Mouse (Mus musculus) T-helper 1 cell (primary cell): ENCODE results near the gene Cmtm2a.
"Not testable (repeated sequence)": the region's sequence is repeated elsewhere in the genome, so short reads cannot be mapped to it uniquely, and the experiment has no call there.

ENCODE experiments used
- in situ Hi-C: fragments of 300-600 bp; cut with MboI, MseI; formaldehyde crosslinking; loops from one replicate; pipeline ENCODE4 v1.15.1; 2025; ENCODE audit warnings: high pct_unique_total_duplicates

The Cmtm2a gene

GRCm38 (mm10) chr8:104293081-104293480, at the start of gene Cmtm2a:
Gene Cmtm2a (minus strand): TSS chr8:104293181.
- in situ Hi-C loops: not testable (repeated sequence)

GRCm38 (mm10) chr8:104342426-104342825, 49.4 kb upstream of the Cmtm2a start:
- in situ Hi-C loops: loop anchor here (5.0 kb wide), 2 partner anchors 60 to 100 kb away; partner anchors contain the start of gene Dync1li2

GRCm38 (mm10) chr8:104341678-104342077, 48.7 kb upstream of the Cmtm2a start:
- in situ Hi-C loops: loop anchor here (5.0 kb wide), 2 partner anchors 61 to 101 kb away; partner anchors contain the start of gene Dync1li2

- in situ Hi-C loops: loop anchor here (5.0 kb wide), 2 partner anchors 61 to 101 kb away; partner anchors contain the start of gene Dync1li2
These were observed 48.2 kb upstream of the Cmtm2a start for GRCm38 (mm10) chr8:104341106-104341561.

- in situ Hi-C loops: loop anchor here (5.0 kb wide), 2 partner anchors 62 to 102 kb away; partner anchors contain the start of gene Dync1li2
These were observed 47.5 kb upstream of the Cmtm2a start for GRCm38 (mm10) chr8:104340233-104341105.

- in situ Hi-C loops: loop anchor here (5.0 kb wide), 2 partner anchors 62 to 102 kb away; partner anchors contain the start of gene Dync1li2
These were observed 46.9 kb upstream of the Cmtm2a start for GRCm38 (mm10) chr8:104339983-104340232.

- in situ Hi-C loops: no loop called here
These were observed 46.4 kb upstream of the Cmtm2a start, which contains the start of gene Cmtm3 for GRCm38 (mm10) chr8:104339229-104339982. Gene Cmtm3 (plus strand): TSS chr8:104339410.

GRCm38 (mm10) chr8:104337890-104338289, 44.9 kb upstream of the Cmtm2a start:
- in situ Hi-C loops: no loop called here

- in situ Hi-C loops: no loop called here
These were observed 43.8 kb upstream of the Cmtm2a start for GRCm38 (mm10) chr8:104336806-104337205.

- in situ Hi-C loops: no loop called here
These were observed 41.2 kb upstream of the Cmtm2a start for GRCm38 (mm10) chr8:104334196-104334595.

GRCm38 (mm10) chr8:104333786-104334185, 40.8 kb upstream of the Cmtm2a start:
- in situ Hi-C loops: no loop called here

- in situ Hi-C loops: no loop called here
These were observed 40.0 kb upstream of the Cmtm2a start for GRCm38 (mm10) chr8:104332665-104333631.

GRCm38 (mm10) chr8:104321930-104322329, 28.9 kb upstream of the Cmtm2a start, which contains the start of gene Cmtm2b:
Gene Cmtm2b (plus strand): TSS chr8:104322230.
- in situ Hi-C loops: not testable (repeated sequence)

GRCm38 (mm10) chr8:104321267-104321666, 28.3 kb upstream of the Cmtm2a start, which contains the start of gene Gm11020:
Gene Gm11020 (plus strand): TSS chr8:104321567.
- in situ Hi-C loops: not testable (repeated sequence)

- in situ Hi-C loops: no loop called here
These were observed 20.3 kb upstream of the Cmtm2a start for GRCm38 (mm10) chr8:104313311-104313710.

- in situ Hi-C loops: not testable (repeated sequence)
These were observed 19.0 kb upstream of the Cmtm2a start for GRCm38 (mm10) chr8:104312023-104312422.

GRCm38 (mm10) chr8:104309441-104310155, 16.6 kb upstream of the Cmtm2a start, which contains the start of the genes Gm45711 and Cmtm1:
Gene Gm45711 (minus strand): TSS chr8:104310081.
Gene Cmtm1 (minus strand): TSS chr8:104310145.
- in situ Hi-C loops: loop anchor here (5.0 kb wide), 1 partner anchor 42 kb away; no protein-coding TSS in a partner anchor

- in situ Hi-C loops: loop anchor here (5.0 kb wide), 1 partner anchor 41 kb away; no protein-coding TSS in a partner anchor
These were observed 15.4 kb upstream of the Cmtm2a start for GRCm38 (mm10) chr8:104308341-104308740.

- in situ Hi-C loops: loop anchor here (5.0 kb wide), 1 partner anchor 38 kb away; no protein-coding TSS in a partner anchor
These were observed 12.0 kb upstream of the Cmtm2a start for GRCm38 (mm10) chr8:104304962-104305361.

- in situ Hi-C loops: not testable (repeated sequence)
These were observed 9.6 kb upstream of the Cmtm2a start for GRCm38 (mm10) chr8:104302536-104302935.
